Mouse (Mus musculus) left cerebral cortex, postnatal 10 days (tissue): ENCODE data around the gene Lrmda. TPM values are rescaled to one million over a fixed set of nuclear protein-coding genes. Genes with fewer than 3 reads are reported as not detected.

Source experiments
- DNase-seq, 2 experiments: peaks; one replicate each; pipeline ENCODE4 v3.0.0; 2021 to 2022; ENCODE audit warnings: low spot score in 2 of 2, mixed read lengths in 1 of 2; ENCODE audit errors: extremely low spot score in 1 of 2
- intact Hi-C: fragments of 180-260 bp; cut with DNase I; formaldehyde crosslinking; loops from one replicate; pipeline ENCODE4 v1.15.1; 2025
- total RNA-seq, 2 experiments: library from RNA; stranded (reverse); gene quantifications; 2 replicates each; pipeline ENCODE4 v1.2.3; 2021

Gene Lrmda
- total RNA-seq, 2 experiments from 2014 or later, result 1.1 TPM; not detected in 1

DNA sequence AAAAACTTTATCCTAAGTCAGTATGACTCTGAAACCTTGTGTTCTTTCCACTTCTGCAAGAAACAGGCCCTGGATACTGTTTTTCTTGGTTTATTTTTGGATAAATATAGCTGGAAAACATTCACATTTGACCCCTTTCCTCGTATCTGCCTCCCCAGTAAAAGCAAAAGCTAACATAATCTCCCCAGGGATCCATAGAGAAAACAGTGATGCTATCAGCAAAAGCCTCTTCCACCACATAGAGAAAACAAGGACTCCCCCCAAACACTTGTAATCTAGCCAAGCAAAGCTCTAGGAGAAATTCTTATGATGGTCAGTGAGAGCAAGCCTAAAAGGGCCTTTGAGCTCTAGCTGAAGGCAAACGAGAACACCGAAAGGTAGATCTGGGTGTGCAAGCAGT, 309.7 kb downstream of the Lrmda start:
- intact Hi-C loops, result no loop called here
- no peak for DNase-seq

DNA sequence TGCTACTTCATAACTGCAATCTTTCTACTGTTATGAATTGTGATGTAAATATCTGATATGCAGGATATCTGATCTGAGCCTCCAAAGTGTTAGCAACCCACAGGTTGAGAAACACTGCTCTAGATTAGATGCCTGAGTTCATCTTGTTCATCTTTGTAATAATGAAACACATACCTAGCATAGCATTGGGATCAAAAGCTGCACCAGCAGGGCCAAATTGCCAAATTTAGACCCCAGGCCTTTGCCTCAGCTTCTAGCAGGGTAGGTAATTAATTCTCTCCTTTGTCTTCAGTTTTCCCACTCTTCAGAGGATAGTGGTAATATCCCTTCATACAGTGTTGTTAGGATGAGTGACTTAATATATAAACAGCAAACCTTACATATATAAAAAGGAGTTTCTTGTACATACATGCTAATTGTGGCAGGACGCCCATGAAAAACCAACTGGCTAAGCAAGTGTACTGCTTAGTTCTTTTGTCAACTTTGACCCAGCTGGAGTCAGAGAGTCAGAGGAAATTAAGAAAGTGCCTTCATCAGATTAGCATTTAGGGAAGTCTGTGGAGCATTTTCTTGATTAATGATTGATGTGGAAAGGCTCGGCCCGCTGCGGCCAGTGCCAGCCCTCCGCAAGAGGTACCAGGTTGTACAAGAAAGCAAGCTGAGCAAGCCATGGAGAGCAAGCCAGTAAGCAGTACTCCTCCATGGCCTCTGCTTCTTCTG, 315.7 kb downstream of the Lrmda start:
- DNase-seq, result no peak
- intact Hi-C loops, result no loop called here

DNA sequence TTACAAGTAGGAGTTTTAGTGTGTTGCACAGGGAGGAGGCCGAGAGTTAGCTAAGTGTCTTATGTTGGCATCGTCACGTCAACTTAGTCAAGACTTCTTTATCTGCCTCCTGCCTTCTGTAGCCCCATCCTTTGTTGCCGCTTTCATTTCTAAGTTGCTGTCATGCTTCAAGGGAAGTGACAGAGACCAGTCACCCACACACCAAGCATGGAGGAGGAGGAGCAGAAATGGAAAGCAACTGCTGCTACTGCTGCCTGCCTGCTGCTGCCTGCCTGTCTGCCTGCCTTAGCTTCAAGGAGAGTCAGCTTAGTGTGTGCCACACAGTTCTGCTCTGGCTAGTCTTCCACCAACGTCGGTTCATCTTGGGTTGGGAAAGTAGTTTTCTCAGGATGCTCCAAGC, 319.7 kb downstream of the Lrmda start:
- intact Hi-C loops, result no loop called here

DNA sequence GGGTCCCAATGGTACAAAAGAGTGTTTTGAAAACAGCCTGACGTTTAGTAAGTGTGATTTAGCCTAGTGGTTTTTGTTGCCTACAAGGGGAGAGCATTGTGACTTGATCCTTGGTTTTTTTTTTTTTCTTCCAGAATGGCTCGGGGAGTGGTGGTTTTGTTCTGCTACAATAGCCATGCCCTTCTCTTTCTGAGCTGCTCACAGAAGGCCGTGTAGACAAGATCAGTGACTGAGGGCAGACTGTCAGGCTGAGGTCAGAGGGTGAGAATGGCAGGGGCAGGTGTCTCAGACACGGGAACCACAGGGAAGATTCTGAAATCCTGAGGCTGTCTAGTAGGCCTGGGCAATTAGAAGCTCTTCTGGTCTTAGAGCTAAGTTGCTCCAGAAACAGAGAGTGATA, 323.8 kb downstream of the Lrmda start:
- intact Hi-C loops, result no loop called here
- no peak for DNase-seq

More for the DNA sequence above, 319.7 kb downstream of the Lrmda start:
- DNase-seq, result peak; percentile 2 to 22

DNA sequence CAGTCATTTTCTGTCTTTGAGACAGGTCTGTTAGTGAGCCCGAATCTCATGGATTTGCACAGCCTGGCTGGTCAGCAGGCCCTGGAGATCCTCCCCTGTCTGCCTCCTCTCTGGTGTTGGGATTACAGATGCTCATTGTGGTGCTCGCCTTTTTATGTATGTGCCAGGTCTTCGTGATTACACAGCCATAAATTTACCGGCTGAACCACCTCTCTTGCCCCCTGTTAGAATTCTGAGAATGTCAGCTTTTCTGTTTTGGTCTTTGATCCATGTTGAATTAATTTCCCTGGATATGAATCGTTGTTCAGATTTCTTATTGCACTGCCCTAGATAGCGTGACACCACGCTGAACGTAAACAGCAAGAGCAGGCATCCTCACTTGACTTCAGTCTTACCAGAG, 325.7 kb downstream of the Lrmda start:
- intact Hi-C loops, result no loop called here
- DNase-seq, result no peak

DNA sequence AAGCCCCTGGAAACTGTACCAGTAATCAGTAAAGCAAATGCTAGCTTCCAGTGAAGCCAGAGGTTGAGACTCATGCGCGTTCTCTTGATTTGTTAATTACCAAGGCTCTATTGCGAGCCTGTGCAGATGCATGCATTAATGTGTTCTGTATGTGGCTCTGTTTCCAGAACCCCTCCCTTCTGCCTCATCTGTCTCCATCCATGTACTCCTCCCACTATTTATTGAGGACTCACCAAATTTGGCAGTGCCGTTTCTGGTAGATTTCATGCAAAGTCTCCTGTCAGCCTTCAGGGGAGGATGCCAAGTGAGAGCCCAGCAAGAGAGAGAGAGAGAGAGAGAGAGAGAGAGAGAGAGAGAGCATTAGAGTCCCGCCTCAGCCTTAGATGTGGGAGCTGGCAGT, 334.1 kb downstream of the Lrmda start:
- intact Hi-C loops, result no loop called here
- DNase-seq, result no peak

DNA sequence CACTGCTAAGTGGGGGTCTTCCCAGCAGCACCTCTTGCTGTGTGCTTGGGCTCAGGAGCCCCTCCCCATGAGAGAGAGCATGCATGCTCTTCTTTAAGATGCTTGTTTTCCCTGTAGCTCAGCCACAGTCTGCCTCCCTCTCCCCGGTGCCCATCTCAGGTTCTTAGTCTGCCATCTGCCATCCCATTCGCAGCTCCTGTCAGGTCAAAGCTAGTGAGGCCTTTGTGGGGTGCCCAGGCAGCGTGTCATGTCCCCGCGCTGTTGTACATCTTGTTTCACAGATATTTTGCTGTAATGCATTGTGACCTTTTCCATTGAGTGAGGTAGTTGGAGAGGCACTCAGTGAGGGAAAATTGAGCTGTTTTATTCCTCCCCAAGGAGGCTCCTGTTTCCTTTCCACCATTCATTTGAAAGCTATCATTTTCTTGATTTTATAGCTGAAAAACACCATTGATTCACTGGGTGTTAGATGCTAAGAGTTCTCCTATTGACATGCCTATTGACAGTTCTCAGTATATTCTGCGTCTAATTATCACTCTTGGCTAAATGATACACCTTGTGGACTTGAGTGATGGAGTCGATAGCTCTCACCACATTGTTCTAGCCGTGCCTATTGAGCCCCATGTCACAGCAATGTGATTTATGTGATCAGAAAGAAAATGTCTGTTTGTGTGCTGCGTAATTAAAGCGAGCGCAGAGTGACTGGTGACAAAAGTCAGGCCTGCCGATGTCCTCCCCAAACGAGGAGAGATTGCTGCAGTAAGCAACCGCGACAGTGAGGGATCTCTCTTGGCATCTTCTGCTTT, 335.5 kb downstream of the Lrmda start:
- DNase-seq, result no peak
- intact Hi-C loops, result no loop called here

DNA sequence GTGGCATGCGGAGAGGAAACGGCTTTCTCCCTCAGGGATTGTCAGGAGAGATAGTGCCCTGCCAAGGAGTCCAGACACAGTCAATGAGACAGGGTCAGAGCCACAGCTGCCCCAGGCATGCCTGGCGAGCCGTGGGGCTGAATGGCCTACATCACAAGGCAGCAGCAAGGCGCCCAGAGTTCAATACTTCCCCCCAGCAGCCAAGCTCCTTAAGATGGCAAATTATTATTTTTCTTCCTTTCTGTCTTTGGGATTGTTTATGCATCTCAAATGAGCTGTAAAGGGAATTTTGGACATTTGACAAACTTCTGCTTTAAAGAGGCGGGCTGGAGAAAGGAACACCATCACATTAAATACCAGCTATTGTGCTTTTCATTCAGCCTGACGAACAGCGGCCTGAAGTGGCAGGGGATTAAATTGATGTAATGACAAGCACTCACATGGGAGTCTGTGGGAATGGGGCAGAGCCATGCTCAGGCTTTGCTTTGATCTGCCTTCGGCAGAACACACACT, 338.5 kb downstream of the Lrmda start:
- DNase-seq, result no peak
- intact Hi-C loops, result no loop called here

DNA sequence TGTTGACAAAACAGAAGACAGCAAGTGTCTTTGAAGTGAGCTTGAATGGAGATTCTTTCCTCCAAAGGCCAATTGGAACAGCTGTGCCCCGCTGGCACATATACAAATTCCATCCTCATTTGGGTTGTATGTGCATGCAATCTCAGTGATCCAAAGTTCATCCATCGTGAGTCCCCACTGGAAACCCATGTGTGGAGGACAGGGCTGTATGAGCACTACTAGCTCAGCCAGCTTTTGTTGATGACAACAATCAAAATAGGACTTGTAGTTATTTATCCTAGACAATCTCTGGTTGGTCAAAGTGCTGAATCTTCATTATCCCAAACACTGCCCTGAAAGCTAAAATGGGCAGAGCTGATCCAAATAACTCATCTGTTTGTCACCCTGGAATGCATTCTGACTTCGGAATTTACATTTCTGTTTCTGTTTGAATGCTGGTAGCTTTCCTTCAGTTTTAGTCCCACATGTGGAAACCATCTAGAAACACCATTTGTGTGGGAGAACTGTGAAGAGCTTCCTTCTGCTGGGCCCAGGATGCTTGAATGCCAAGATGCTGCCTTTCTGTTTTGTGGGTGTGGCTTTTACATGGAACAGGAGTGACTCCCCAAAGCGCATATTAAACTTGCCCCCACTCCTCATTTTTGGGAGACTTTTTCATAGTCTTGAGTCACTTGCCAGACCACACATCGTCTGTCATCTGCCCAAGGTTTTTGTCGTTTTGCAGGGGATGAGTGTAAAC, 344.7 kb downstream of the Lrmda start:
- intact Hi-C loops, result no loop called here
- peak in 1 of 2 experiments; percentile 16 for DNase-seq

DNA sequence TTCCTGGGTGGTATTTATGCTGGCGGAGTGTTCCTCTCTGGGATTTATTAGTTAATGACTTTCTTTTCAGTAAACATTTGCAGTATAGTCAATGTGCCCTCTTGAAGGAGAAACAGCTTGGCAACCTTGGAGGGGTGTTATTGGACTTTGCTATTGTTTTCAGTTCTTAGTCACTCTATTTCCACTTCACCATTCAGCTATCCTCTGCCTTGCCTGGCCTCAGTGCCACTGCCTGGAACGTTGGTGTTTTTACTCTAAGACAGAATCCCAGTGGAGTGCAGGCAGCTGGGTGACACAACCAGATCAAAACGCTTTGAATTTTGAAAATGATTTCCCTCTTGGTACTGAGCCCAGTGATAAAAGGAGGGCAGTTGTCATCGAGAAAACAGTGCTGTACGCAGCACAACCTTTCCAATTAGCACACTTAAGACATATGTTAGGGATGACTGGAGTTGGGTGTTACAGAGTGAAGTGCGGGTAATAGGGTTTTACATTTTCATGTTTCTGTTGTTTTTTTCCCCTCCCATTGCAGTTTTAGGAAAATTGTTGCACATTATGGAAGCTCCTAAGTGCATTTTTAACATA, 345.4 kb downstream of the Lrmda start:
- no peak for DNase-seq
- intact Hi-C loops, result no loop called here

DNA sequence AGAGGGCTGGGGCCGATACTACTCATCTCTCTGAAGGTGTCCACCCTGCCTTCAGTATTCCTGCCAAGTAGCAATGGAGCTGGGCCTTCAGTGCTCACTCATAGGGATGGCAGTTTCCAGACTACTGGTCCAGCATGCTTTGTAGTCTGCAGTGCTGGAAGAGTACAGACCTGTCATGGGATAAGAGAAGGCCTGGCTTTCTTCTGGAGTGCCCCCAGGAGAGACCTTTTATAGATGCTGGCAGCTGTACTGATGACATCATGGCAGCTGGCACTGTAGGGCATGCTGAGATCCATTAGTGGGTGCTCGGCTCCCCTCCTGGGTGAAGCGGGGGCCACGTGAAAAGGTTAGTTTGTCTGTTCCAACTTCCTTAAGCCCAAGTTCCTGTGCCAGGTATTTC, 348.1 kb downstream of the Lrmda start:
- DNase-seq, result no peak

DNA sequence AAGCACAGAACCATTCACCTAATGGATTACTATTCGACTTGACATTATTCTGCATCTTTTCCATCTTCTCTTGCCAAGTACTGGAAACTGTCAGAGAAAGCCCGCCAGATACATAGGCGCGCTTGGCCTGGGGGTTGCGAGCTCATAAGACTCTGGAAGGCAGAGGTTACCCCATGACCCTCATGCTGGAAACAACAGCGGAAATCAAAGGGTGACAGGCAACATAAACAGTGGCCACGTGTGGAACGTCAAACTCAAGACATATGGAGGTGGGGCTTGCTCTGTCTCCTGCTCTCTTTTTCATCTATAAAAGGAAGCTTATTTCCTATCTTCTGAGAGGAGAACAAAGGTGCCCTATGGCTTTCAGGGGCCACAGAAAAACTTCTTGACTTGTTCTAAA, 351.6 kb downstream of the Lrmda start:
- intact Hi-C loops, result no loop called here
- DNase-seq, result no peak

More for the DNA sequence above, 348.1 kb downstream of the Lrmda start:
- intact Hi-C loops, result no loop called here

DNA sequence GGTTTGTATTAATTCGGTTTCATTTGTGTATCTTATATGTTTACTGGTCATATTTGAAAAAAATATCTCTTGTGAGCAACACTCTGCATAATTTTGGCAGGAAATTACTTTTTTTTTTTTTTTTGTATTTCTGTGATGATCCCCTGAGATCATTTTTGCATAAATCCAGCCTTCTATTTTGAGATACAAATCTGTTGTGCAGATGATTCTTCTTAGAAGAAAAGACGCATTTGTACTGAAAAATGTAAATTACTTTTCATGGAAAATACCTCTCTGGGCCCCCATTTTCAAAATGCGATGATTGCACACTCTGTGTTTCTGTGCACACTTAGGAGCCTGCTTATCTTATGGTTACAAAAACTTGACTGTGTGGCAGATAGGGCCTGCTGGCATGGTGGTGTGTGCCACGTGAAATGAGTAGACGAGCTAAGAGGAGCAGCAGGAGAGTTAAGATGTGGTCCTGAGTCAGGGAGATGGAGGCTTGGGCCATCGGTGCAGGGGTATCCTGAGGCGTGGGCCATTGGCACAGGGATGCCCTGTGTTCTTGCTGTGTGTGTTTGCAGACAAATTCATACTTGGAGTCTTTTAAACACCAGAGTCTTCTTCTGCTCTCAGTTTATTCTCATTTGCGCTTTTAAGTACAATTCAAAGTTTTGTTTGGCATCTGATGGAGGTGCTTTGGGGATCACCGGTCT, 353.3 kb downstream of the Lrmda start:
- no peak for DNase-seq
- intact Hi-C loops, result no loop called here

DNA sequence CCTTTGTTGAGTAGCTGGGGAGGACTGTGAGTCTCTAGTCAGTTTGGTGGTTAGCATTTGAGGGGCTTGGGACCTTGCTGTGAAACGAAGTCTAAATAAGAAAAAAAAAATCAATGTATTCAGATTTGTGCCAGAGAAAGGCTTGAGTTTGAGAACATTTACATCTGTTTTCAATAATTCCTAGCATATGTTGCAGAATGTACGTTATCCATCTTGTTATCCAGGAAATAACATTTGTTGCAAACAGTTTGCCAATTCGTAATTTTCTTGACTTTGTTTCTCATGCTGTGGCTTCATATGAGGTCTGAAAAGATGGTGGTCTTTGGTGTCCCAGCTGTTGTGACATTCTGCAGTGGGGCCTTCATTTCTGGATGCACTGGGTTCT, 353.8 kb downstream of the Lrmda start:
- DNase-seq, result no peak
- intact Hi-C loops, result no loop called here

DNA sequence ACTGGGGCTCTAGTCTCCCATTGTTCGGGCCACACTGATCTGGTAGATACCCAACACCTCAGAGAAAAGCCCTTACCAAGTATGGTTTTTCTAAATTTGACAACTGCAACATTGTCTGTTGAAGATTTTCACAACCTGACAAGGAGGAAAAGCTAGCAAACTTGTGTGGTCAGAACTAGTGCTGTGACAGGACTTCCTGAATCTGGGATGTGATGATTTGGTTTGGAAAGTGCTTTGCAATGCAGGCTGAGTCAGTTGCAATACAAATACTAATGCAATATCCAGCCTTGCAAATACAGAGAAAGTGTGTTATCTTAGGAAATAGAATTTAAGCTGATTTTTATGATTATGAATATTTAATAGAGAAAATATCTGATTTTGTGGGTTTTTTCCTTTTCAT, 357.6 kb downstream of the Lrmda start:
- DNase-seq, result no peak
- intact Hi-C loops, result loop anchor here (5.0 kb wide), 1 partner anchor 200 kb away; no protein-coding TSS in a partner anchor

DNA sequence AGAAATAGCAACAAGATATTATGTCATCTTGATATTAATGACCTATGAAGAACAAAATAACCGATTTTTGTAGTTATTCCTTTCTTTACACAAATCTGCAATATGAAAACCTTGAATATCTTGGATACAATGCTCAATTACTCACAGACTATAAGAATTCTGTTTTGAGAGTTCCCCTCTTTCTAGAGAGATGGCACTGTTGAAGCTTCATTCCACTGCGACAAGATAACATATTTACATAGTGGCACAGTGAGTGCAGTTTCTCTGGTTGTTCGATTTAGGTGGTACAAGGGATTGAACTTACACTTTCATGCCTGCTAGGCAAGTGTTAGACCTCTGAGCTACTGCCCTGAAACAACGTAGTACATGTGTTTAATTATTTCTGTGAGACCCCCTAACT, 362.6 kb downstream of the Lrmda start:
- intact Hi-C loops, result no loop called here

DNA sequence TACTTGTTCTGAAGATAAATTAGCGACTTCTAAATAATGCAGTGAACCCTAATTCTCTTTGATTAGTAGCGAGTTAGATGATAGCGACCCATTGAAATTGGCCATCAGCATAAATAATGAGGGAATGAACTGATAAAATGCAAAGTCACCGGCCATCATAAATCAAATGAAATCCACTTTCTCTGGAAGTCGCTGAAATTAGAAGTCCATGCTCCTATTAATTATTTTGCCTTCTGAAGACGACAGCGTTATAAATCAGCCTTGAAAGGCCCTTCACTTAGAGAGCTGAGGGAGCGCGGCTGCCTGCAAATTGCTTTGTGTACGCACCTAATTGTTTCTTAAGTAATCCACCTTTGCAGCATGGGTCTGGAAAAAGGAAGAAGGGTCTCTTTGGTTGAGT, 374.1 kb downstream of the Lrmda start:
- intact Hi-C loops, result no loop called here
- no peak for DNase-seq

More for the DNA sequence above, 362.6 kb downstream of the Lrmda start:
- DNase-seq, result no peak

DNA sequence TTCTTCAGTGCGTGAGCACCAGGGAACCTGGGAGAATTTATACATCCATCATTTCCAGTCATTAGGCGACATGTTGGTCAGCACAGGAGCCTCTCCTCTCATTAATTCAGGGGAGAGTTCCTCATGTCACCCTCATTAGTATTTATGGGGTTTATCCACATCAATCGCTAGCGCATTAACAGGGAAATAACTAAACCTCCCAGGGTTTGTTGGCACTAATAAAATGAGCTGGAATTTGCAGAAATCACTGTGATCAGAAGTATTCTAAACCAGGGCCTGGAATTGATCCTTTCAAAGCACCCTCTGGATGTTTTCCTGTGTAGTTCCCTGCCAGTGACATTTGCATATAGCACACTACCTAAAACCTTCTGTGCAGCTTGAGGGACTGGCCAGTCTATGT, 382.9 kb downstream of the Lrmda start:
- intact Hi-C loops, result no loop called here
- DNase-seq, result no peak

DNA sequence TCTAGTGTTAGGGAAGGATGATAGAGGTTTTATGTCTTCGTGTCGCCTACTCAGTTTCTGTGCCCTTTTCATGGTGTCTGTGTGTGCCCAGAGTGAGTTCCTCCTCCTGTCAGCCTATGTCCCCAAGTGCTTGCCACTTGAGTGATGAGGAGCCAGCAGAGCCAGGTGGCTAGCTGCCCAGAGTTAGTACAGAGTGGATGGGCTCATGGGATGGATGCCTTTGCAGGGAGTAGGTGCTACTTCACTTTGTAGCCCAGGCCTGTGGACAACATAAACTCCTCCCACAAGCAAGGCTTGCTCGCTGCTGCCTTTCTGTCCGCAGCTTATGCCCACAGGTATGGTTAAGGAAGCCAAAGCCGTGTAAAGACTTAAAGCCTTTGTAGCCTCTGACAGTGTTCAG, 387.1 kb downstream of the Lrmda start:
- intact Hi-C loops, result no loop called here
- DNase-seq, result no peak
